Mouse (Mus musculus) forebrain, embryonic 10.5 days (tissue): Measurements from ENCODE around the gene Trappc2l. TPM values are rescaled to one million over a fixed set of nuclear protein-coding genes. Genes with fewer than 3 reads are reported as not detected.
"Not testable (repeated sequence)": the region's sequence is repeated elsewhere in the genome, so short reads cannot be mapped to it uniquely, and the experiment has no call there.

Experiments used
- DNase-seq: peaks from one replicate; pipeline ENCODE4 v3.0.0-alpha.2; 2017; ENCODE audit warnings: low spot score; ENCODE audit errors: extremely low spot score
- H3K27ac ChIP-seq: fragments of 300-500 bp; sonication (generic); 2 replicates; pipeline ENCODE4 v1.5.1; 2016; ENCODE audit warnings: mild to moderate bottlenecking
- H3K27me3 ChIP-seq: fragments of 300-500 bp; sonication (generic); 2 replicates; pipeline ENCODE4 v1.6.1; 2016; ENCODE audit warnings: mild to moderate bottlenecking; ENCODE audit not compliant: poor library complexity, severe bottlenecking
- H3K36me3 ChIP-seq: fragments of 300-500 bp; sonication (generic); replicated peaks from 2 replicates; pipeline ENCODE4 v1.6.1; 2016; ENCODE audit warnings: mild to moderate bottlenecking, moderate library complexity
- H3K4me1 ChIP-seq: fragments of 300-500 bp; sonication (generic); 2 replicates; pipeline ENCODE4 v1.6.1; 2016
- H3K4me3 ChIP-seq: fragments of 300-500 bp; sonication (generic); 2 replicates; pipeline ENCODE4 v1.5.1; 2016; ENCODE audit warnings: mild to moderate bottlenecking, moderate library complexity
- H3K9me3 ChIP-seq: fragments of 300-500 bp; sonication (generic); 2 replicates; pipeline ENCODE4 v1.6.1; 2016; ENCODE audit warnings: mild to moderate bottlenecking, moderate library complexity
- WGBS: fragments of 180-500 bp; shearing (Covaris S2); methylation state at CpG from one replicate; pipeline ENCODE4 v1.1.7; 2016; 5-methylcytosine and 5-hydroxymethylcytosine counted together
- polyA plus RNA-seq: library from polyadenylated mRNA; unstranded; fragments of >200 nt; fragmentation: Nextera tagmentation; extraction: Ambion mirVana; gene quantifications from 2 replicates; pipeline ENCODE4 v1.2.1, GENCODE M21; 2016

Gene Trappc2l
- polyA plus RNA-seq, 1 experiment from 2014 or later: 44.1 TPM

DNA sequence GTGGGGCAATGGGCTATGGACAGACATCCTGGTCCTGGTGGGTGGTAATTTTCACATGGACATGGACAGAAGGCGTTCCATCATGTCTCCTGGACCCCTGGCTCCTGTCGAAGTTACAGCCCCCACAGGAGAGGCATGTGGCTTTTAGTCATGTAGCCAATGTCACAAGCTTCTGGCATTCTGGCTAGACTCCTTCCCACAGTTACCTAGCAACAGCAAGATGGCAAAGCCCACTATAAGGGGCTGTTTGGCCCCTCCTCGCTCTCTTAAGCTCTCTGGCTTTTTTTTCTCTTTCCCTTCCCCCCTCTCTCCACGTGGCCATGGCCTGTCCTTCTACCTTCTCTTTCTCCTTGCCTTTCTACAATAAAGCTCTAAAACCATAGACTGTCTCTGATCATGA lies 38.3 kb upstream of the Trappc2l start:
- WGBS: 44% methylated on average over 4 of the region's 4 CpGs
- H3K9me3 ChIP-seq, H3K4me3 ChIP-seq, DNase-seq, H3K27me3 ChIP-seq: not testable (repeated sequence)
- H3K27ac ChIP-seq: peak overlapping the region; percentile 62
- peaks cover 66% of the 10 kb centered on the region for H3K36me3 ChIP-seq
- peaks cover 86% of the 10 kb centered on the region for H3K4me1 ChIP-seq

DNA sequence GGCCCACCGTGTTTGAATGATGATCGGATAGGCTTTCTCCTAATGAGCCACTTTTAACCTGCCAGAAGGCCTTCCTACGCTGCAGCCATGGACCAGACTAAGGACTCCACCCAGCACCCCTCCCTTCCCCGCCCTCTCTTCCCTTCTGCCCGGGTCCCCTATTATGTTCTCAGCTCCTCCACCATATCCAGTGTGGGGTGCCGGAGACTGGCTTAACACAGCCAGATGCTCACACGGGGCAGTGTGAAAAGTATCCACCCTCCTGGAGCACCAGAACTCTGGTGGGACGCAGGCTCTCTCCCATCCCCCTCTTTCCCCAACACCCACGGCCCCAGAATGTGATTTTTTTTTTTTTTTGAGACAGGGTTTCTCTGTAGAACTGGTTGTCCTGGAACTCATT lies 37.9 kb upstream of the Trappc2l start:
- no peak for DNase-seq
- H3K36me3 ChIP-seq: peaks cover 66% of the 10 kb centered on the region
- WGBS: 63% methylated on average over 9 of the region's 9 CpGs
- H3K27me3 ChIP-seq: no peaks in the 10 kb centered on the region
- peaks cover 7% of the 10 kb centered on the region; the same call in 1 of the 2 replicates for H3K9me3 ChIP-seq
- peak overlapping the region; percentile 62 for H3K27ac ChIP-seq
- H3K4me3 ChIP-seq: peak overlapping the region; percentile 11; the same call in 1 of the 2 replicates
- peaks cover 87% of the 10 kb centered on the region for H3K4me1 ChIP-seq

DNA sequence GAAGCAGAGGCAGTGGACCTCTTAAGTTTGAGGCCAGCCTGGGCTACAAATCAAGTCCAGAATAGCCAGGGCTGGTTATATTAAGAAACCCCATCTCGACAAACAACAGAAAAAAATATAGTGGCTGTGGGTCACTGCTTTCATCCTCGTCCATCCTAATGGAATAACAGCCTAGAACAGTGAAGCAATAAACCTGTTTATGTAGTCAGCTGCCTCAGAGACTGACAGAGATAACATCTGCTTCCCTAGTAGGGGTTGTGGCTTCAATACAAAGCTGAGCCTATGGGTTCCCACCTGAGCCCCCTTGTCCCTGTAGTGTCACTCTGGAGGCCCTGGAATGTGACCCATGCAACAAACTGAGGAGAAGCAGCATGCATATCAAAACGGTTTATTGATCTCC lies 37.2 kb upstream of the Trappc2l start:
- WGBS: 69% methylated on average over 3 of the region's 3 CpGs
- Histone ChIP-seq H3K27me3 (no peaks in the 10 kb centered on the region), H3K4me1 (peaks cover 87% of the 10 kb centered on the region), H3K4me3 (no peak overlapping the region), H3K9me3 (peaks cover 7% of the 10 kb centered on the region; the same call in 1 of the 2 replicates), H3K27ac (no peak overlapping the region), H3K36me3 (peaks cover 61% of the 10 kb centered on the region)
- DNase-seq: no peak

DNA sequence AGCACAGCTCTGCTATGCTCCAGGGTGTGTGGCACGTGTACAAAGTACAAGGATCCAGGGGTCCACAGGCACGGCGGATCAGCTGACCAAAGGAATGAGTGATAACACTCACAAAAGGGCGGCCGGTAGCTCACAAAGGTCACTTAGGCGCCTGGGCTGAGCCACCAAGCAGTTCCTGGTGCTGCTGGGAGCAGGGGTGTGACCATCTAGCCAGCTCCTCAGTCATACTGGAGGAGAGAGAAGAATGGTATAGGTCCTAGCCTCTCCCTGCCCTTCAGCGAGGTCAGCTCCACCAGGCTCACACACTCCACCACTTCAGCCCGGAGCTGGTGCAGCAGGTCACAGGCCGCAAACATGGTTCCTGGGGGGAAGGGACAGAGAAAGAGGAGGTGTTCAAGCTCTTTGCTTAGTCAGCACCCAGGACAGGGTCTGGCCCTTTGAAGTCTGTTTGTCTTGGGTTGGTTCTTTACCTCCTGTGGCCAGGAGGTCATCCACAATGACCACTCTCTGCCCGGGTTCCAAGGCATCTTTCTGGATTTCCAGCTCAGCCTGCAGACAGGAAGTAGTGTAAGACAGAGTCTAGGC lies 36.7 kb upstream of the Trappc2l start:
- H3K4me3 ChIP-seq: peak overlapping the region; percentile 77
- peaks cover 7% of the 10 kb centered on the region; the same call in 1 of the 2 replicates for H3K9me3 ChIP-seq
- H3K4me1 ChIP-seq: peaks cover 87% of the 10 kb centered on the region
- 0 out of 2 replicates have a peak overlapping the region, but pooled peaks have one; percentile 3 for H3K27ac ChIP-seq
- no peak for DNase-seq
- WGBS: 66% methylated on average over 10 of the region's 10 CpGs
- peaks cover 56% of the 10 kb centered on the region for H3K36me3 ChIP-seq
- no peaks in the 10 kb centered on the region for H3K27me3 ChIP-seq

DNA sequence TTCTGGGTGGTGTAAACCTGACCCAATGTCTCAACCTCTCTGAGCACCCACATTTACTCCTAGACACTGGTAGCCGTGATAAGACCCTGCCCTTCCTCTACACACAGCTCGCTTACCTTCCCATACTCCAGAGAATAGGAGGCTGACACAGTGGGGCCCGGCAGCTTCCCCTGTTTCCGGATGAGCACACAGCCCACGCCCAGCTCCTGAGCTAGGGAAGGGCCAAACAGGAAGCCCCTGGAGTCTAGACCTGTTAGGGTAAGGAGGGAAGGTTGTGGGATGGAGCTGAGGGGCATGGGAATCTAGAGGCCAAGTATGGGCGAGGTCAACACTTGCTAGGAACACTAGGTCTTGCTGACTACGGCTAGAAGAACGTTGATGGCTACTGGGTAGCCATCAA lies 36.2 kb upstream of the Trappc2l start:
- Histone ChIP-seq H3K27me3 (no peaks in the 10 kb centered on the region), H3K4me1 (peaks cover 85% of the 10 kb centered on the region), H3K36me3 (peaks cover 51% of the 10 kb centered on the region), H3K27ac (peak overlapping the region; percentile 93; the same call in 1 of the 2 replicates), H3K4me3 (peak overlapping the region; percentile 77), H3K9me3 (peaks cover 2% of the 10 kb centered on the region; the same call in 1 of the 2 replicates)
- 78% methylated on average over 8 of the region's 8 CpGs for WGBS
- DNase-seq: no peak

DNA sequence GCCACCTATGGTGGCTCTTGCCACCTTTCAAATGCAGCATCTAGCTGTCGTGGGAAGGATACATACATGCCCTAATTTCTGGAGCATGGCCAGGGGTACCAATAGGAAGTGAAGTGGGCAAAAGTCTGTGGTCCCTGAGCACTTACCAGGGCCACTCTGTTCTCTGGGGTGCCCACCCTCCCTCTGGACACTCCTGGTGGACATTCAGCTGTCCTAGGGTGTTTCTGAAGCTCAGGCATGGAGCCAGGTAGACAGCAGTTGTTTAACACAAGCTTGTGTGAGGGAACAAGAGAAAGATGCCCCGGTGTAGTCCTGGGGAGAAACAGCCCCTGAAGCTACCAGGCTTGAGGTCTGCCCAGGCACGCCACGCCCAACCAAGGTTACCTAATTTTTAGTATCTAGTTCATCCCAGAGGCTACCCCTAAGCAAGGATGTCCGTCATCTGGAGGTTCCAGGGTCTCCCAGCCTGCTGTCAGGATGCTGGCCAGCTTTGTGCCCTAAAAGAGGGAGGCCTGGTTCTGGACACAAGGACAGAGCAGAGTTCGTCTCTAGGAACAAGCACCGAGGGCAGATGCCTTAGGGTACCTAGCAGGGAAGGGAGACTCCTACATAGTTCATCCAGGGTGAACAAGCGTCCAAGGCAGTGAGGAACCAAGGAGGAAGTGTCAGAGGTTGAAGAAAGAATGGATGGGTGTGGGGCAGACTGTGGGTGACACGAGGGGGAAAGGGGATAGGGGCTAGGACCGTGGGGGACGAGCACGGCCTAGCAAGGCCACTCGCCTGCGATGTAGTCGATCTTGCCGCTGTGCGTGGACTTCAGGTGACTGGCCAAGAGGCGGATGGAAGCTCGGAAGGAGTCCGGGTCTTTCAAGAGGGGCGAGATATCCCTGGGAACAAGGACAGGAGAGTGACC lies 35.4 kb upstream of the Trappc2l start:
- H3K9me3 ChIP-seq: no peaks in the 10 kb centered on the region
- DNase-seq: peak; percentile 30
- H3K4me3 ChIP-seq: peak overlapping the region; percentile 77
- peak overlapping the region; percentile 93 for H3K27ac ChIP-seq
- H3K4me1 ChIP-seq: peaks cover 88% of the 10 kb centered on the region
- WGBS: 16% methylated on average over 21 of the region's 21 CpGs
- peaks cover 44% of the 10 kb centered on the region for H3K36me3 ChIP-seq
- H3K27me3 ChIP-seq: no peaks in the 10 kb centered on the region

DNA sequence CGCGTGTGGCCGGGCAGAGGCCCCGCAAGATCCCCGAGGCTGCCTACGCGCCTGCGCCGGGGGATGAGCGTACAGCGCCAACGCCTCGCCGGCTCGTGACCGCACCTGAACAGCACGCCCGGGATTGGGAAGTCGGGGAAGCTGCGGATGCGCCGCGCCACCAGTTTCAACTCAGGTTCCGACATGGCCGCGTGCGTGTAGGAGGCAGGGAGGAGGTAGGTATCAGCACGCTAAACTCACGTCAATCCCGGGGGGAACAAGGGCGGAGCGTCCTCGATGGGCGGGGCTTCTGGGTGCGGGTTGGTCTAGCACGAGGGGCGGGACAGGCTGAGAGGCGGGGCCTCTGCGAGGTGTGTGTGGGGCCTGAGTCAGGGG lies 34.8 kb upstream of the Trappc2l start, which contains the start of gene Aprt:
Gene Aprt, minus strand, starts transcription at position 262 of the 375 bp plus-strand sequence.
- Histone ChIP-seq H3K27ac (peak within 1 kb of the TSS; percentile 93), H3K9me3 (no peaks in the 10 kb centered on the region), H3K4me3 (peak within 1 kb of the TSS; percentile 77), H3K36me3 (peaks cover 37% of the 10 kb centered on the region), H3K27me3 (no peaks in the 10 kb centered on the region), H3K4me1 (peaks cover 86% of the 10 kb centered on the region)
- under 1% methylated on average over 39 of the region's 39 CpGs for WGBS
- peak; percentile 92 for DNase-seq

DNA sequence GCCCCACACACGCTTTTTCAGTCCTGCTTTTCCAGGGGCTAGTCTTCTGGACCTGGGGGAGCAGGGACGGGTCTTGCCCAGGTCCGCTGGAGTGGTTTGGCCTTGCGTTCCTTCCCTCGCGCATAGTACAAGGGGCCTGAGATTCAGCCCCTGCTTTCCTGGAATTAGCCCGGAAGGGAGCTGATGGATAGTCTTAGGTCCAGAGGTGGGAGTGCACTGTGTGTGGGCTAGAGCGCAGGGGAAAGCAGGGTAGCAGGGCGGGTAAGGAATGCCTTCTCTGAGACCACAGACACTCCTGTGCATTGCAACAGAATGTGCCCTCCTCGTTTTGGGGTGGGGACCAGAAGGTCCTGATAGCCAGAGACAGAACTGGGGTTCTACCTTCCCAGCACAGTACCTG lies 34.3 kb upstream of the Trappc2l start:
- peaks cover 81% of the 10 kb centered on the region for H3K4me1 ChIP-seq
- H3K4me3 ChIP-seq: peak overlapping the region; percentile 77
- peaks cover 33% of the 10 kb centered on the region for H3K36me3 ChIP-seq
- no peak for DNase-seq
- H3K9me3 ChIP-seq: no peaks in the 10 kb centered on the region
- 38% methylated on average over 10 of the region's 10 CpGs for WGBS
- H3K27ac ChIP-seq: peak overlapping the region; percentile 93
- no peaks in the 10 kb centered on the region for H3K27me3 ChIP-seq

DNA sequence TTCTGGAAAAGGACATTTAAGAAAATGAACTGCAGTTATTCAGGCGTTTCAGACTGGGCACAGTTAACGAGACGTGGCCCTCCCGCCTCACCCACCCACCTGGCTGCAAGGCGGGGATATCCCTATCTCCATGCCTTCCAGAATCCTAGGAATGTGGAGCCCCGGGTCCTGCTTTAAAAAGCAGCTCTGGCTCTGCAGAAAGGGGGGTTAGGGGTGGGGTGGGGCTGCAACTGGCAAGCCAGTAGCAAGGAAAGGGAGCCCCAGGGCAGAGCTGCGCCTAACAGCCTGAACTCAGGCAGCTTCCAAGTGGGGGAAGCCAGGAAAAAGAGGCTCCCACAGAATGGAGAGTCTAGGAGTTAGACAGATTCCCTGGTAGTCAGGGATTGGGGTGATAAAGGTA lies 32.2 kb upstream of the Trappc2l start:
- Histone ChIP-seq H3K4me3 (no peak overlapping the region), H3K9me3 (no peaks in the 10 kb centered on the region), H3K27ac (peak overlapping the region; percentile 67), H3K4me1 (peaks cover 61% of the 10 kb centered on the region), H3K27me3 (no peaks in the 10 kb centered on the region), H3K36me3 (peaks cover 12% of the 10 kb centered on the region)
- DNase-seq: no peak
- 14% methylated on average over 7 of the region's 7 CpGs for WGBS

DNA sequence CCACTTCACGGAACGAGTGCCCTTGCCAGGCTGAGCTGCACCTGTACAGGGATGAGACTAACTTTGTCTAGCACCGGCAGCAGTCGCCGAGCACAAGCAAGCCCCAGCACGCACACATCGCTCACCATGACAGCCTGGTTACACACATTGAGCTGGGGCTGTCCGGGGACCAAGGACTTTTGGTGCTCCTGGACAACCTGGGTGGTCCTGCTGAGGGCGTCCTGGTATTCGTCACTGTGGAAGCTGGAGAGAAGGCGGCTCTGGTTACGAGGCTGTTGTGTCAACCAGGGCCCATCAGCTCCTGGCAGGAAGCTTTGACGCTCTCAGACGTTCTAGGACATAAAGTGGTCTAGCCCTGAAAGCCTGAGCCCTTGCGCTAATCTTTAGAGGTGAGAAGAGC lies 30.5 kb upstream of the Trappc2l start:
- Histone ChIP-seq H3K9me3 (no peaks in the 10 kb centered on the region), H3K4me1 (peaks cover 56% of the 10 kb centered on the region), H3K27ac (no peak overlapping the region), H3K4me3 (no peak overlapping the region), H3K36me3 (no peaks in the 10 kb centered on the region), H3K27me3 (no peaks in the 10 kb centered on the region)
- 80% methylated on average over 15 of the region's 15 CpGs for WGBS
- DNase-seq: no peak

DNA sequence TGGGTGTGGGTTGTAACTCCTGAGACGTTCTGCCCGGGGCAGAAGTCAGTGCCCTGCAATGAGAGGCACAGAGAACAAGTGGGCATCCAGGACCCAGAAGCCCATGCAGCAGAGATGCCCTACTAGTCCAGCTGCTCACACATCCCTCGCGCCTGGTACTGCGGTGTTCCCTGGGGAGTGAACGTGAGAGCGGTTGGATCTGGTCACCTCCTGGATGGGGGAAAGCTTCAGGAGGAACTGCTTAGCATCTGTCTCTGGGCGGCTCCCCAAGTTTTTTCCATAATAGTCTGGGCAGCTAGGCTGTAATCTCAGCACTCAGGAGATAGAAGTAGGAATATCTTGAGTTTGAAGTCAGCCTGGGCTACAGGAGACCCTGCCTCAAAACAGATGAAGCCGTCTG lies 26.5 kb upstream of the Trappc2l start:
- Histone ChIP-seq H3K27ac (no peak overlapping the region), H3K27me3 (no peaks in the 10 kb centered on the region), H3K9me3 (no peaks in the 10 kb centered on the region), H3K4me3 (no peak overlapping the region), H3K36me3 (no peaks in the 10 kb centered on the region), H3K4me1 (peaks cover 35% of the 10 kb centered on the region)
- 89% methylated on average over 9 of the region's 9 CpGs for WGBS
- DNase-seq: no peak

DNA sequence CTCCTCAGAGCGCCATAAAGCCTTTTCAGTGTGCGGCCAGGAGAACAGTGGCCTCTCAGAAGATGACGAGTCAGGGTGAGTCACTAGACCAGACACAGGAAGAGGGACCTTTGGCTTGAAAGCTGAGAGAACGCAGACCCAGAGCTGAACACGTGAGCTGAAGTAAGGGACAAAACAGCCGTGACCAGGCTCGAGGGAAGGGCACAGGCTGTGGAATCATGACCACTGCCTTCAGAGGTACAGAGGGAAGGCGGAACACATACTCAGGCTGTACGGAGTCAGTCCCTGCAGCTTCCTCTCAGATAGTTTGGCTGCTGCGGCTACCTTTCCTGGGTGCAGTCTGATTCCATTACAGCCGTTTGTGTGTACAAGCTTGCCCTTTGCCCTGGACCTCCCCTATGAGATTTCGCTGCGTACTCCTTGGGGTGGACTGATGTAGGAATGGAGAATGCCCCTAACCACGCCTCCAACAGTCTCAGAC lies 26.0 kb upstream of the Trappc2l start:
- 73% methylated on average over 14 of the region's 14 CpGs for WGBS
- Histone ChIP-seq H3K27me3 (no peaks in the 10 kb centered on the region), H3K27ac (peak overlapping the region; percentile 36), H3K9me3 (no peaks in the 10 kb centered on the region), H3K4me3 (no peak overlapping the region), H3K36me3 (no peaks in the 10 kb centered on the region), H3K4me1 (peaks cover 34% of the 10 kb centered on the region)
- no peak for DNase-seq

DNA sequence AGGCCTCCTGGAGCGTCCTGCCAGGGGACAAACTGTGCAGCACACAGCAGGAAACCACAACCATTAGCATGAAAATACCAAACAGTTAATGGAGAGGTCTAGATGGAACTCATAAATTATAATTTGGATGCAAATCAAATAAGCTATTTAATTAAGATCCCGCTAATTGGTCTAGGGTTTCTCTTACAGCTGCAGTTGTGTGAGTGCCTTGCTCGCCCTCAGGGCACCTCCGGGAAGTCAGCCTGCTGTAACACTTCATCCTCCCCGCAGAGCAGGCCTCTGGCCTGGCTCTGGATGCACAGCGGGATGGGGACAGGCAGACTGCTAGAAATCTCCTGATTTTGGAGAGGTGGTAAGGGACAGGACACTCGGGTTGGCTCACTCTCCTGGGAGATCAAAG lies 25.3 kb upstream of the Trappc2l start:
- Histone ChIP-seq H3K36me3 (no peaks in the 10 kb centered on the region), H3K27ac (no peak overlapping the region), H3K4me3 (no peak overlapping the region), H3K27me3 (no peaks in the 10 kb centered on the region), H3K4me1 (peaks cover 27% of the 10 kb centered on the region), H3K9me3 (no peaks in the 10 kb centered on the region)
- no peak for DNase-seq
- WGBS: 58% methylated on average over 7 of the region's 7 CpGs
